Mouse (Mus musculus) testis, adult 2 months (tissue): ENCODE measurements at regions not wholly inside any gene's neighbourhood (a gene's known extent, or its start where the extent isn't known, plus 50 kb on each side); places are given as distances from the start of the nearest gene placed in this dataset.

Experiments used
- H3K27ac ChIP-seq: fragments of 200-500 bp; 2 replicates; pipeline ENCODE4 v1.5.1; 2012; ENCODE audit warnings: low read depth, low read length; ENCODE audit not compliant: control insufficient read depth, insufficient read depth
- H3K27me3 ChIP-seq: fragments of 200-500 bp; 2 replicates; pipeline ENCODE4 v1.6.1; 2012; ENCODE audit warnings: mild to moderate bottlenecking, low read length, moderate library complexity; ENCODE audit not compliant: control insufficient read depth, insufficient read depth
- H3K36me3 ChIP-seq: fragments of 200-500 bp; 2 replicates; pipeline ENCODE4 v1.6.1; 2012; ENCODE audit warnings: mild to moderate bottlenecking, low read length; ENCODE audit not compliant: control insufficient read depth, insufficient read depth
- H3K4me1 ChIP-seq: fragments of 200-500 bp; 2 replicates; pipeline ENCODE4 v1.6.1; 2012; ENCODE audit warnings: low read length; ENCODE audit not compliant: control insufficient read depth, insufficient read depth
- H3K4me3 ChIP-seq: fragments of 200-500 bp; 2 replicates; pipeline ENCODE4 v1.5.1; 2012; ENCODE audit warnings: low read depth, mild to moderate bottlenecking, low read length, moderate library complexity, mixed read lengths; ENCODE audit not compliant: control insufficient read depth
- CTCF ChIP-seq: fragments of 200-500 bp; IDR thresholded peaks from 2 replicates; pipeline ENCODE4 v1.5.1; 2012; ENCODE audit warnings: low read depth, mild to moderate bottlenecking, inconsistent platforms, low read length, moderate library complexity; ENCODE audit not compliant: control insufficient read depth, insufficient read depth, insufficient replicate concordance
- POLR2A ChIP-seq: fragments of 200-500 bp; IDR thresholded peaks from 2 replicates; pipeline ENCODE4 v1.6.1; 2012; ENCODE audit warnings: low read depth, mild to moderate bottlenecking, inconsistent platforms, low read length, moderate library complexity; ENCODE audit not compliant: control insufficient read depth

DNA sequence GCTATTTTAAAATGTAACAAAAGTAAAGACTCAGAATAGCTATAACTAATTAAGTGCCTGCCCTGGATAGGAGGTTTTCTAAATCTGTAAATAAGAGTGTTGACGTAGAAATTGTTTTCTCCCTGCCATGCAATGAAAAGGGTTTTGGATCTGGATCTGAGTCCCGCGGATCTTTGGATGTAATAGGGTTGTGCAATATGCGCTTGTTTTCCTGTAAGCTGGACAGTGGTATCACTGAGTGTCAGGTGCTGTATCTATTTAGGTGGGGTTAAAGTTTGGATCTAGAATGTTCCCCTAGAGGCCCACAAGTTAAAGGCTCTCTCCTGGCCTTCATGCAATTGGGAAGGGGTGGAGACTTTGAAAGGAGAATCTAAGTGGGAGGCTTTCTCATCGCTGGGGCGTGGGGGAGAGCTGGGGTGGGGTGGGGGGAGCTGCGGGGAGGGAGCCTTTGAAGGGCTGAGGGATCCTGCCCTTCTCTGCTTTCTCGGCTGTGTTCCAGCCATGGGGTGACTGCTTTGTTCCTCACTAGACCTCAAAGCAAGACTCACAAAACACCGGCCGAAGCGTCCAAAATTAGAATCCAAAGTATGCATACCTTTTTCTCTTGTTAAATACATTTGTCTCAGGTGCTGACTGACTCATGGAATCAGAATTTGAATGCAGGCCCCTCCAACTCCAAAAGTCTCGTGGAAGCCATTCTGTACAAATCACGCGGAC lies 70.0 kb upstream of the Caprin1 start:
- Histone ChIP-seq H3K36me3 (no peaks in the 10 kb centered on the region), H3K4me1 (peaks cover 3% of the 10 kb centered on the region; the same call in 1 of the 2 replicates), H3K4me3 (peak overlapping the region; percentile 79), H3K27ac (no peak overlapping the region), H3K27me3 (no peaks in the 10 kb centered on the region)
- no peak for TF ChIP-seq CTCF
- no peak for TF ChIP-seq POLR2A

- Histone ChIP-seq H3K4me3 (peak overlapping the region; percentile 79), H3K4me1 (peaks cover 3% of the 10 kb centered on the region; the same call in 1 of the 2 replicates), H3K36me3 (no peaks in the 10 kb centered on the region), H3K27me3 (no peaks in the 10 kb centered on the region), H3K27ac (no peak overlapping the region)
- TF ChIP-seq POLR2A (no peak), CTCF (no peak)
Observed at GRCm38 (mm10) chr2:103867958-103868330, 70.5 kb upstream of the Caprin1 start.

DNA sequence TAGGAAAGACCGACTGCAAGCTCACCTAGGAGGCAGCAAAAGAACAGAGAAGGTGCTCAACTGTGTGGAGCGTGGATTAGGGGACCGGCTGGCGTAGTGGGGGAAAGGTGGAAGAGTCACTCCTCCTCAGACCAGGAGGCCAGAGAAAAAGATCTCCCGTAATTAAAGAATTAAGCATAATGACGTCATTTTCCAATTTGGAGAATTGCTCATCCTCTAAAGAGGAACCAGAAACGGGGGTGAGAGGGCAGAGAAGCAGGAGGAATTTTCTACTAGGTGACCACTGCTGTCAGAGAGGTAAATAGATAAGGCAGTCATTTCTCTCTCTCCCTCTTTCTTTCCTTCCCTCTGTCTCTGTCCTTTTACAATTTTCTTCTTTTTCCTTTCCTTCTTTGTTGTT lies 71.2 kb upstream of the Caprin1 start:
- H3K4me3 ChIP-seq: no peak overlapping the region
- H3K36me3 ChIP-seq: no peaks in the 10 kb centered on the region
- H3K4me1 ChIP-seq: peaks cover 3% of the 10 kb centered on the region; the same call in 1 of the 2 replicates
- H3K27me3 ChIP-seq: no peaks in the 10 kb centered on the region
- H3K27ac ChIP-seq: no peak overlapping the region
- TF ChIP-seq POLR2A (no peak), CTCF (no peak)

GRCm38 (mm10) chr2:103871522-103872276 lies 74.2 kb upstream of the Caprin1 start:
- Histone ChIP-seq H3K36me3 (no peaks in the 10 kb centered on the region), H3K4me1 (peaks cover 3% of the 10 kb centered on the region; the same call in 1 of the 2 replicates), H3K27me3 (no peaks in the 10 kb centered on the region), H3K4me3 (no peak overlapping the region), H3K27ac (no peak overlapping the region)
- TF ChIP-seq CTCF (peak; percentile 61; the same call in 1 of the 2 replicates), POLR2A (no peak)

DNA sequence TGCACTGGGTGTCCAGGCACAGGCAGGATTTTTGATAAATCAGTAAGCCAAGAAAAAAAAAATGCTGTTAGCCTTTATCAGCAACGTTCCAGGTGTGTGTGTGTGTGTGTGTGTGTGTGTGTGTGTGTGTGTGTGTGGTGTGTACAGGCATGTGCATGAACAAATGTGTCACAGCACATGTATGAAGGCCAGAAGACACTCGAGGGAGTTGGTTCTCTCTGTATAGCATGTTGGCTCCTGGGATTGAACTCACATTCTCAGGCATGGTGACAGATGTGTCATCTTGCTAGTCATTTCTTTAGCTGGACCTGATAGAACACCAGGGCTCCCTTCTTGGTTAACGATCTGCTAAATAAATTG lies 74.8 kb upstream of the Caprin1 start:
- H3K36me3 ChIP-seq: no peaks in the 10 kb centered on the region
- no peak overlapping the region for H3K27ac ChIP-seq
- peaks cover 3% of the 10 kb centered on the region; the same call in 1 of the 2 replicates for H3K4me1 ChIP-seq
- H3K27me3 ChIP-seq: no peaks in the 10 kb centered on the region
- no peak overlapping the region for H3K4me3 ChIP-seq
- TF ChIP-seq CTCF (no peak), POLR2A (no peak)

GRCm38 (mm10) chr2:103873381-103873780 lies 75.9 kb upstream of the Caprin1 start:
- H3K36me3 ChIP-seq: no peaks in the 10 kb centered on the region
- no peaks in the 10 kb centered on the region for H3K27me3 ChIP-seq
- H3K4me3 ChIP-seq: no peak overlapping the region
- H3K27ac ChIP-seq: no peak overlapping the region
- TF ChIP-seq CTCF: no peak
- peaks cover 3% of the 10 kb centered on the region; the same call in 1 of the 2 replicates for H3K4me1 ChIP-seq

DNA sequence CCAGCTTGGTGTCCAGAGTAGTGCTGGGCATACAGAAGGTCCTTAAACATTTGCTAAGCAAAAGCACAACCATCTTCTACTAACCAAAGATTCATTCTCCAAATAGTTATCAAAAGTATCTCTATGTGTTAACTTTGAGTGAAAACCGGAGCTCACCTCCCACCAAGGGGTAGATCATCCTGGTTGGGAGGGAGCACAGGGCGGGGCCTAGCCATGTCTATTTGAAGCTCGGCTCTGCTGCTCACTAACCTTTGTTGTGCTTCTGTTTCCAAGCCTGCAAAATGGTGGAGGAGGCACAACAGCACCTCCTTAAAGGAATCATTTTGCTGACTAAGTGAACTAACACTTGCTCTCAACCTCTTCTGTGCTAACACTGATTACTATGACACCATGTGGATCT lies 77.0 kb upstream of the Caprin1 start:
- Histone ChIP-seq H3K27me3 (no peaks in the 10 kb centered on the region), H3K4me3 (no peak overlapping the region), H3K36me3 (no peaks in the 10 kb centered on the region), H3K4me1 (no peaks in the 10 kb centered on the region), H3K27ac (no peak overlapping the region)
- TF ChIP-seq POLR2A: no peak
- no peak for TF ChIP-seq CTCF
